Mouse (Mus musculus) frontal cortex, postnatal 36 days (tissue): ENCODE measurements around the gene Kcnc3.

Source experiments
- DNase-seq, 2 experiments: peaks; one replicate each; pipeline ENCODE4 v3.0.0; 2022; ENCODE audit warnings: low spot score in 2 of 2

Kcnc3 gene

DNA sequence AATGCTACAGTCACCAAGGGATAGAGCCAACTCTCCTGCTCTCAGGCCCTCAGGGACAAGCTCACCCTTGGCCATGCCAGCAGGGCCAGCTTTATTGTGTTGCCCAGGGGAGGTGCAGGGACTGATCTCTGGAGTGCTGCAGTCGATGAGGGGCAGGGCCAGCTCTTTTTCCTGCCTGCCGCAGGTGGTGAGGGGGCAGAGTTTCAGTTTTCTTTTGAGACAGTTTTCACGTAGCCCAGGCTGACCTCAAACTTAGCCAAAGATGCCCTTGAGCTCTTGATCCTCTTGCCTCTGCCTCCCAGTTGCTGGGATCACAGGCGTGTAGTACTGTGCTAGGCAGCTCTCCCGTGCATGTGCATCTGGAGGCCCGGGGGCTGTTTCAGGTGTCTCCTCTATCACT, 19.5 kb upstream of the Kcnc3 start:
- no peak for DNase-seq

GRCm38 (mm10) chr7:44571811-44572210, 18.7 kb upstream of the Kcnc3 start:
- no peak for DNase-seq

DNA sequence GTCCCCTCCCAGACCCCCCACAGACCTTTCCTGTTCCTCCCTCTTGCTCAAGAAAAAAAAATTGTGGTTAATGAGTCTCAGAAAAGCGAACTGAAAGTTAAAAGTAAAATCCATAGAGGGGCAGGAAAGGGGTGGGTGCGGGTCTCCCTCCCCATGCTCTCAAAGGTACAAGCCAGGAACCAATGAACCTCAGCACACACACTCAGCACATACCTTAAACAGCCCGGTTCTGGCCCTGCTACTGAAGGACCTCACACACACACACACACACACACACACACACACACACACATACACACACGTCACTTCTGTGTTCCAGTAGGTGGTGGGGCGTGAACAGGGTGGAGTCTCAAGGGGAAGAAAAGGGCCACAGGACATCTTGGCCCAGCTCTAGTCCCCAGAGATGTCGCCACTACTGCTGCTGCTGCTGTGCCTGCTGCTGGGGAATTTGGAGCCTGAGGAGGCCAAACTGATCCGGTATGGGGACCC, 18.2 kb upstream of the Kcnc3 start, which contains the start of gene Napsa:
TSS of gene Napsa (plus strand) at position 168 of the 489 bp plus-strand sequence.
- no peak for DNase-seq

GRCm38 (mm10) chr7:44572956-44573484, 17.4 kb upstream of the Kcnc3 start:
- DNase-seq: no peak

- no peak for DNase-seq
These were observed 14.1 kb upstream of the Kcnc3 start for GRCm38 (mm10) chr7:44576333-44576844.

- no peak for DNase-seq
These were observed 8.8 kb upstream of the Kcnc3 start for GRCm38 (mm10) chr7:44581637-44582036.

DNA sequence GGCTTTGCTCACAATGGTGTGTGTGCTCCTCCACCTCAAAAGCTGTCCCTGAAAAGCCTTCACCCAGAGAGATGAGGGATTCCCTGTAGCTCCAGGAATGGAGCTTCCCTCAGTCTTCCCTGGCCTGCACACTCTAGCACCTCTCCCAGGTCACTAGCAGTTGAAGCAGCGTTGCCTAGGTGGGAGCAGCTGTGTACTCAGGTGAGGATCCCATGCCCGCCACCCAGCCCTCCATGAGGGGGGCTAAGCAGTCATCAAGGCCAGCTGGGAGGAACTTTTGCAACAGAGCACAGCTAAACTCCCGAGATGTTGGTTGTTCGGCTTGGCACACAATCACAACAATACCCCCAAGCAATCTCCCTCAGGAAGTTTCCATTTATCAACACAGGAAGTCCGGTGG, 7.8 kb upstream of the Kcnc3 start:
- DNase-seq: no peak

GRCm38 (mm10) chr7:44583146-44583545, 7.3 kb upstream of the Kcnc3 start:
- no peak for DNase-seq

GRCm38 (mm10) chr7:44584265-44584804, 6.1 kb upstream of the Kcnc3 start:
- DNase-seq: no peak

GRCm38 (mm10) chr7:44584921-44585320, 5.5 kb upstream of the Kcnc3 start:
- DNase-seq: no peak

DNA sequence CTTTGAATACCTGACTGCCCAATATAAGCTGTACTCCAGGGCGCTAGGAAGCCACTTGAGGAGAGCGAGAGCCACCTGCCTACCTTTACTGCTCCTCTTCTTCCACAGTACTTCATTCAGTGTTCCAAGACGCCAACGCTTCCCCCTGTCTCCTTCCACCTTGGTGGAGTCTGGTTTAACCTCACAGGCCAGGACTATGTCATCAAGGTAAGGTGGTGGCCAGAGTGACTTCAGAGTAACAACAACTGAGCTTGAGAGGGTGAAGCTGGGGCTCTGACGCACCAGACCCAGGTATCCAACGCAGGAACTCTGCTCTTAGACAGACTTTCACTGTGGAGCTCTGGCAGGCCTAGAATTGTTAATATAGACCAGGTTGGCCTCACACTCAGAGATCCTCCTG, 4.9 kb upstream of the Kcnc3 start:
- no peak for DNase-seq

DNA sequence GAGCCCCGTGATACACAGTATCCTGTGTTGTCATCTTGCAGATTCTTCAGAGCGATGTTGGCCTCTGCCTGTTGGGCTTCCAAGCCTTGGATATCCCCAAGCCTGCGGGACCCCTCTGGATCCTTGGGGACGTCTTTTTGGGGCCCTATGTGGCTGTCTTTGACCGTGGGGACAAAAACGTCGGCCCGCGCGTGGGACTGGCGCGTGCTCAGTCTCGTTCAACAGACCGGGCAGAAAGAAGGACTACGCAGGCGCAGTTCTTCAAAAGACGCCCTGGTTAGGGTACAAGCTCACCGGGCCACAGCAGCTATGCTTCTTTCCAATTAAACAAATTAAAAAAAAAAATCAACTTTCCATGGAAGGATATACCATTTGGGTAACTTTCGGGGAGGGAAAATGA, 3.9 kb upstream of the Kcnc3 start:
- DNase-seq: peak; percentile 79 to 85

DNA sequence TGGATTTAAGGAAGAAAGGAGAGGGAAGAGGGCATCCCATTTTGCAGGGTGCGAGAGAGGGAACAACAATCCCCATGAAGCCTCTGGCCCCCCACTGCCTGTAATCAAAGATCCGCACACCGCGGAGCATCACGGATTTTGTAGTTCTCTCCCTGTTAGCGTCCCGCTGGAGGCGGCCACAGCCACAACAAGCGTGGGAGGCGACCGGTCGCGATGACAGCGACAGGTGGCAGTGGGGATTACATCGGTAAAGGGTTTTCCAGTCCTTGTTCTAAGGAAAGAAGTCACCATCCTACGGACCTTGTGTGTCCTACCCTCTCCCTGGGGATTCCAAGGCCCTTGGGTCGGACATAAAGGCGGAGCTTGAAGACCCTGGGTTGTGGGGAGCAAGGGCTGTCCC, 3.5 kb upstream of the Kcnc3 start:
- peak; percentile 83 to 88 for DNase-seq

- no peak for DNase-seq
These were observed 2.8 kb upstream of the Kcnc3 start for GRCm38 (mm10) chr7:44587676-44588075.

DNA sequence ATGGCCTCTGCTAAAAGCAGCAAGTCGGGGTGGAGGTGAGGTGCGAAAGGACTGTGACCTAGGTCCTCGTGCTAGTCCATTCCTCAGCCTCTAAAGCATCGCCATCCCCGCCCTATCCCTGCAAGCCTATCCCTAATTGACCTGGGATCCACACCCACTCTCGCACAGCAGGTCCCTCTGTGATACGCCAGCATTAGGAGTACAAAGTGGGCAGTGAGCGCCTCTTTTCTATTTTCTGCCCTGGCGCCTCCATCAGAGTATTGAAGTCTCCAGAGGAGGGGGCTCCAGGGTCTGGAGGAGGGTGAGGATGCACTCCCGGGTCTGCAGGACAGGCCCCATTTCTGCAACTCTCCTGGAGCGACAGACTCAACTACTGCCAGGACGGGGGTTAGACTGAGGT, 2.1 kb upstream of the Kcnc3 start:
- DNase-seq: peak in 1 of 2 experiments; percentile 19

DNA sequence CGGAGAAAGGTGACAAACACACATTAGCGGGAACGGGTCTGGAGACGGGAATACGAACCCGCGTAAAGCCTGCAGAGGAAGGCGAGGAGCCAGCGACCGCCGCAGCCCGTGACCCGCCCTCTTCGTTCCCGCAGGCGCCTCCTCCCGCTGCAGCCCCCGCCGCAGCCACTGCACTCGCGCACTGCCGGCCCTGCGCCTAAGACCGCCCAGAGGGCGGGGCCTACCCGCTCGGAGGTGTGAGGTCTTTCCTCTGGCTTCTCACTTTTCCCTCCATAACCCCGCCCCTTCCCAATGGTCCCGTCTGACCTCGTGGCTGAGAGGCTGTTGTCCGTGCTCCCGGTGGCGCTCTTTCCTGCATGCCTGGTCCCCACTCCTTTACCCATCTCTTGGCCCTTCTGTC, 1.3 kb upstream of the Kcnc3 start:
- peak; percentile 74 to 75 for DNase-seq

- peak in 1 of 2 experiments; percentile 36 for DNase-seq
These were observed 518 bp upstream of the Kcnc3 start for GRCm38 (mm10) chr7:44589946-44590345.

- DNase-seq: no peak
These were observed 1.1 kb downstream of the Kcnc3 start for GRCm38 (mm10) chr7:44591348-44592116.

DNA sequence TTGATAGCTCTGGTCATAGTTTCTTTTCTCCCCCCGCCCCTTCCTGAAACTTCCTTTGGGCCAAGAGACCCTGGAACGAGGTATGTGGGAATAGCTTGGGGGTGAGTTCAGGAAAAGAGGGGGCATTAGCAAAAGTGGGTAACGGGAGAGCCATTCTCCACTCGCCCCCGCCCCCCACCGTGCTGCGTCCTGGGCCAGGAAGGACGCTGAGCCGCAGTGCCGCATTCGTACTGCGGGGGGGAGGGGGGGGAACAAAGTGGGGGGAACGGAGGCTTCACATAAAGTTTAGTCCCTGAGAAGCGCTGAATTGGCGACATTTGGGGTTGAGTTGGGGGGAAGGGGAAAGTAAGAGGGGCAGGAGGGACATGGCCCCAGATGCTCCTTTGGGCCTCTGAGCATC, 2.6 kb downstream of the Kcnc3 start:
- no peak for DNase-seq

- peak; percentile 87 to 91 for DNase-seq
These were observed 3.3 kb downstream of the Kcnc3 start for GRCm38 (mm10) chr7:44593775-44594174.

DNA sequence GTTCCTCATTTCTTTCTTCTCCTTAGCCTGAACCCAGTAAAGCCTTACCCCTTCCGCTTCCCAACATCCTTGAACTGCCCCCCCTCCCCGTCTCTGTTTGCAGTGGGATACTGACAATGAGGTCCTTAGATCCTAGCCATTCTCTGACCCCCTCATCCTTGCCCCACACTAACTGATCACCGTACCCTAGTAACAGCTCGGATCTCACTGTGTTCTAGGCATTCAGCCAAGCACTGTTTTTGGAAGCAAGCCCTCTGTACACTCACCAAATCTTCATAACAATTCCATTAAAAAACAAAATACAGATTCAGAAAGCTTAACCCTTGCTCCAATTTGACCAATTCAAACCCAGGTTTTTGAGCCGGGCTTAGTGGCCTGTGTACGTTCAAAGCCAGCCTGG, 3.8 kb downstream of the Kcnc3 start:
- peak in 1 of 2 experiments; percentile 60 for DNase-seq

DNA sequence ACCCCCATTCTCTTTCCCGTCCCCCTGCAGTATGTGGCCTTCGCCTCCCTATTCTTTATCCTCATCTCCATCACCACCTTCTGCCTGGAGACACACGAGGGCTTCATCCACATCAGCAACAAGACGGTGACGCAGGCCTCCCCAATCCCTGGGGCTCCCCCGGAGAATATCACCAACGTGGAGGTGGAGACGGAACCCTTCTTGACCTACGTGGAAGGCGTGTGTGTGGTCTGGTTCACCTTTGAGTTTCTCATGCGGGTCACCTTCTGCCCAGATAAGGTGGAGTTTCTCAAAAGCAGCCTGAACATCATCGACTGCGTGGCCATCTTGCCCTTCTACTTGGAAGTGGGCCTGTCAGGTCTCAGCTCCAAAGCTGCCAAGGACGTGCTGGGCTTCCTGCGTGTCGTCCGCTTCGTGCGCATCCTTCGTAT, 4.7 kb downstream of the Kcnc3 start:
- no peak for DNase-seq

DNA sequence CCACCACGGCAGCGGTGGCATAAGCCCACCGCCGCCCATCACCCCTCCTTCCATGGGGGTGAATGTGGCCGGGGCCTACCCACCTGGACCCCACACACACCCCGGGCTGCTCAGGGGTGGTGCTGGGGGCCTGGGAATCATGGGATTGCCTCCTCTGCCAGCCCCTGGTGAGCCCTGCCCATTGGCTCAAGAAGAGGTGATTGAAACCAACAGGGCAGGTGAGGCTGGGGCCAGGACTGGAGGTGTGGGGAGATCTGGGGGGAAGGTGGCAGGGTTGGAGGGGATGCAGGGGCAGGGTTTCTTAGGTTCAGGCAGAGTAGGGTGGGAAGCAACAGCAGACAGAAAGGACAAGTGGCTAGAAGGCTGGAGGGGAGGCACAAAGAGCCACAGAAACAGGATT, 5.6 kb downstream of the Kcnc3 start:
- no peak for DNase-seq
